Mouse (Mus musculus) embryonic facial prominence, embryonic 11.5 days (tissue): Measurements from ENCODE around the gene Cdip1. TPM values are rescaled to one million over a fixed set of nuclear protein-coding genes. Genes with fewer than 3 reads are reported as not detected.

ENCODE experiments used
- ATAC-seq: fragments of 200-750 bp; cut with Nextera tagmentation; replicated peaks from 2 replicates; pipeline ENCODE4 v1.8.0; 2017; ENCODE audit warnings: low read depth; ENCODE audit not compliant: insufficient number of reproducible peaks, low FRiP score, low TSS enrichment
- DNase-seq: peaks from one replicate; pipeline ENCODE4 v3.0.0-alpha.2; 2015; ENCODE audit warnings: low spot score
- H3K27ac ChIP-seq: fragments of 300-500 bp; sonication (generic); replicated peaks from 2 replicates; pipeline ENCODE4 v1.5.1; 2014; ENCODE audit warnings: mild to moderate bottlenecking, low read depth, low read length, control low read depth
- H3K27me3 ChIP-seq: fragments of 300-500 bp; sonication (generic); 2 replicates; pipeline ENCODE4 v1.6.1; 2014; ENCODE audit warnings: mild to moderate bottlenecking, low read length, moderate library complexity, mixed read lengths; ENCODE audit not compliant: control insufficient read depth, insufficient read depth
- H3K36me3 ChIP-seq: fragments of 300-500 bp; sonication (generic); replicated peaks from 2 replicates; pipeline ENCODE4 v1.6.1; 2014; ENCODE audit warnings: low read depth, mild to moderate bottlenecking, low read length, moderate library complexity, mixed read lengths; ENCODE audit not compliant: control insufficient read depth, insufficient read depth
- H3K4me1 ChIP-seq: fragments of 300-500 bp; sonication (generic); 2 replicates; pipeline ENCODE4 v1.6.1; 2014; ENCODE audit warnings: low read length, mixed read lengths; ENCODE audit not compliant: control insufficient read depth, insufficient read depth
- H3K4me2 ChIP-seq: fragments of 300-500 bp; sonication (generic); 2 replicates; pipeline ENCODE4 v1.6.1; 2014; ENCODE audit warnings: low read depth, mild to moderate bottlenecking, control low read depth, low read length, moderate library complexity
- H3K4me3 ChIP-seq: fragments of 300-500 bp; sonication (generic); 2 replicates; pipeline ENCODE4 v1.5.1; 2014; ENCODE audit warnings: low read depth, low read length, control low read depth
- H3K9ac ChIP-seq: fragments of 300-500 bp; sonication (generic); replicated peaks from 2 replicates; pipeline ENCODE4 v1.6.1; 2014; ENCODE audit warnings: mild to moderate bottlenecking, control low read depth, low read length
- H3K9me3 ChIP-seq: fragments of 300-500 bp; sonication (generic); replicated peaks from 2 replicates; pipeline ENCODE4 v1.6.1; 2016; ENCODE audit warnings: mild to moderate bottlenecking, low read length, inconsistent platforms, mixed read lengths; ENCODE audit not compliant: control insufficient read depth
- WGBS: fragments of 180-500 bp; shearing (Covaris S2); extraction: QIAGEN DNeasy Blood & Tissue Kit; methylation state at CpG from one replicate; pipeline ENCODE4 v1.1.7; 2014; 5-methylcytosine and 5-hydroxymethylcytosine counted together
- polyA plus RNA-seq: library from polyadenylated mRNA; unstranded; fragments of >200 nt; fragmentation: Nextera tagmentation; extraction: Ambion mirVana; gene quantifications from 2 replicates; pipeline ENCODE4 v1.2.1, GENCODE M21; 2014

Gene Cdip1
- polyA plus RNA-seq, result 76.1 and 80.8 TPM in 2 replicates

GRCm38 (mm10) chr16:4789810-4790559 is at the start of gene Cdip1:
Gene Cdip1, minus strand, starts transcription at chr16:4790292.
- ATAC-seq, result peak; percentile 96
- Histone ChIP-seq H3K4me3 (peak within 1 kb of the TSS; percentile 50), H3K4me1 (peaks cover 3% of the 10 kb centered on the region; the same call in 1 of the 2 replicates), H3K9me3 (no peaks in the 10 kb centered on the region), H3K9ac (peak within 1 kb of the TSS; percentile 81), H3K27ac (peak within 1 kb of the TSS; percentile 87), H3K27me3 (no peaks in the 10 kb centered on the region), H3K36me3 (no peaks in the 10 kb centered on the region), H3K4me2 (peak within 1 kb of the TSS; percentile 74)
- DNase-seq, result peak; percentile 98
- under 1% methylated on average over 51 of the region's 51 CpGs for WGBS

- 72% methylated on average over 3 of the region's 3 CpGs for WGBS
- Histone ChIP-seq H3K9ac (no peak overlapping the region), H3K4me2 (no peak overlapping the region), H3K4me3 (no peak overlapping the region), H3K36me3 (no peaks in the 10 kb centered on the region), H3K9me3 (no peaks in the 10 kb centered on the region), H3K27ac (no peak overlapping the region), H3K4me1 (no peaks in the 10 kb centered on the region), H3K27me3 (no peaks in the 10 kb centered on the region)
- no peak for DNase-seq
- no peak for ATAC-seq
Measured at GRCm38 (mm10) chr16:4839552-4839951, 49.5 kb upstream of the Cdip1 start.

GRCm38 (mm10) chr16:4837631-4838030 is 47.5 kb upstream of the Cdip1 start:
- Histone ChIP-seq H3K4me2 (no peak overlapping the region), H3K4me1 (no peaks in the 10 kb centered on the region), H3K27me3 (no peaks in the 10 kb centered on the region), H3K9ac (no peak overlapping the region), H3K4me3 (no peak overlapping the region), H3K27ac (no peak overlapping the region), H3K9me3 (no peaks in the 10 kb centered on the region), H3K36me3 (no peaks in the 10 kb centered on the region)
- ATAC-seq (no peak), DNase-seq (no peak)
- 78% methylated on average over 3 of the region's 3 CpGs for WGBS

GRCm38 (mm10) chr16:4835191-4835590 is 45.1 kb upstream of the Cdip1 start, which contains the start of gene 4930562C15Rik:
Gene 4930562C15Rik, plus strand, starts transcription at chr16:4835416.
- Histone ChIP-seq H3K4me1 (no peaks in the 10 kb centered on the region), H3K4me3 (no peak within 1 kb of the TSS), H3K36me3 (no peaks in the 10 kb centered on the region), H3K27ac (no peak within 1 kb of the TSS), H3K9me3 (no peaks in the 10 kb centered on the region), H3K27me3 (no peaks in the 10 kb centered on the region), H3K9ac (no peak within 1 kb of the TSS), H3K4me2 (no peak within 1 kb of the TSS)
- 81% methylated on average over 3 of the region's 3 CpGs for WGBS
- no peak for ATAC-seq
- no peak for DNase-seq

- Histone ChIP-seq H3K9ac (no peak overlapping the region), H3K4me1 (no peaks in the 10 kb centered on the region), H3K36me3 (no peaks in the 10 kb centered on the region), H3K4me3 (no peak overlapping the region), H3K27ac (no peak overlapping the region), H3K27me3 (no peaks in the 10 kb centered on the region), H3K9me3 (no peaks in the 10 kb centered on the region), H3K4me2 (no peak overlapping the region)
- WGBS, result 78% methylated on average over 2 of the region's 2 CpGs
- ATAC-seq (no peak), DNase-seq (no peak)
Measured at GRCm38 (mm10) chr16:4833858-4834257, 43.8 kb upstream of the Cdip1 start.

GRCm38 (mm10) chr16:4831650-4832419 is 41.7 kb upstream of the Cdip1 start:
- Histone ChIP-seq H3K9ac (no peak overlapping the region), H3K27me3 (no peaks in the 10 kb centered on the region), H3K4me3 (no peak overlapping the region), H3K36me3 (no peaks in the 10 kb centered on the region), H3K27ac (no peak overlapping the region), H3K4me2 (no peak overlapping the region), H3K9me3 (no peaks in the 10 kb centered on the region), H3K4me1 (no peaks in the 10 kb centered on the region)
- no peak for DNase-seq
- no peak for ATAC-seq
- WGBS, result 71% methylated on average over 15 of the region's 15 CpGs

GRCm38 (mm10) chr16:4829271-4829900 is 39.3 kb upstream of the Cdip1 start:
- no peak overlapping the region for H3K4me3 ChIP-seq
- 86% methylated on average over 6 of the region's 6 CpGs for WGBS
- ATAC-seq, result no peak
- no peak overlapping the region for H3K9ac ChIP-seq
- DNase-seq, result no peak
- no peaks in the 10 kb centered on the region for H3K9me3 ChIP-seq
- no peak overlapping the region for H3K27ac ChIP-seq
- no peaks in the 10 kb centered on the region for H3K4me1 ChIP-seq
- H3K4me2 ChIP-seq, result no peak overlapping the region
- H3K27me3 ChIP-seq, result no peaks in the 10 kb centered on the region
- H3K36me3 ChIP-seq, result no peaks in the 10 kb centered on the region
